ENCODE assay signal across 20 mouse cellular contexts in genomic region chr14:30365866-30366265, GRCm38 (mm10).
DNase-seq lines count a peak whose midpoint lies in the region; ATAC-seq and TF ChIP-seq lines count a peak whose summit lies in the region.
"Had no signal": no experiment of that assay in that cellular context is flagged by ENCODE, and none has a peak within 500 bp of the region (broad histone marks: within the 10 kb centered on the region; RNA-seq: fewer than 3 reads in every experiment).

No protein-coding gene starts in this region.

- no peaks in the 10 kb centered on the region for H3K27me3 ChIP-seq in forebrain, embryonic 14.5 days (replicated peaks; ENCODE audit: control insufficient read depth, insufficient read depth, low read length)
- no peaks in the 10 kb centered on the region for H3K27me3 ChIP-seq in forebrain, embryonic 15.5 days
- H3K27me3 ChIP-seq in thymus, adult 2 months (ENCODE audit: control insufficient read depth, insufficient read depth, low read length), result no peaks in the 10 kb centered on the region
- H3K27me3 ChIP-seq in hindbrain, embryonic 16.5 days (replicated peaks; ENCODE audit: control insufficient read depth, insufficient read depth, low read length), result no peaks in the 10 kb centered on the region
- H3K27me3 ChIP-seq: forebrain, embryonic 13.5 days; midbrain, embryonic 15.5 days; neural tube, embryonic 12.5 days had no signal

- no peaks in the 10 kb centered on the region for H3K4me1 ChIP-seq in forebrain, embryonic 14.5 days (ENCODE audit: control insufficient read depth, insufficient read depth, low read length)
- H3K4me1 ChIP-seq in forebrain, embryonic 15.5 days, result no peaks in the 10 kb centered on the region
- H3K4me1 ChIP-seq in thymus, adult 2 months (replicated peaks; ENCODE audit: control insufficient read depth, insufficient read depth, low read length), result peaks cover 4% of the 10 kb centered on the region; the same call in 1 of the 2 replicates
- H3K4me1 ChIP-seq in hindbrain, embryonic 16.5 days (ENCODE audit: control insufficient read depth, insufficient read depth, low read depth, low read length), result no peaks in the 10 kb centered on the region
- H3K4me1 ChIP-seq: forebrain, embryonic 13.5 days; midbrain, embryonic 15.5 days; neural tube, embryonic 12.5 days had no signal

- no peak overlapping the region for H3K9ac ChIP-seq in forebrain, embryonic 14.5 days (ENCODE audit: low read length)
- H3K9ac ChIP-seq in forebrain, embryonic 15.5 days (replicated peaks), result no peak overlapping the region
- no peak overlapping the region for H3K9ac ChIP-seq in hindbrain, embryonic 16.5 days (ENCODE audit: low read depth, low read length)
- H3K9ac ChIP-seq: forebrain, embryonic 13.5 days; hindbrain, embryonic 14.5 days; midbrain, embryonic 15.5 days; neural tube, embryonic 12.5 days had no signal

- no peaks in the 10 kb centered on the region for H3K9me3 ChIP-seq in forebrain, embryonic 14.5 days (replicated peaks; ENCODE audit: control insufficient read depth, low read length)
- no peaks in the 10 kb centered on the region for H3K9me3 ChIP-seq in forebrain, embryonic 15.5 days
- H3K9me3 ChIP-seq in hindbrain, embryonic 16.5 days (ENCODE audit: control insufficient read depth, low read length), result no peaks in the 10 kb centered on the region
- H3K9me3 ChIP-seq: forebrain, embryonic 13.5 days; G1E; heart, embryonic 10.5 days; midbrain, embryonic 15.5 days; neural tube, embryonic 12.5 days had no signal

- TF ChIP-seq CTCF in thymus, adult 2 months (IDR thresholded peaks at IDR 0.05; ENCODE audit: borderline replicate concordance, control insufficient read depth, extremely low read depth, insufficient read depth, low read length, poor library complexity), result no peak

- no peak overlapping the region for H3K4me3 ChIP-seq in forebrain, embryonic 14.5 days (ENCODE audit: low read depth, low read length)
- no peak overlapping the region for H3K4me3 ChIP-seq in forebrain, embryonic 15.5 days
- H3K4me3 ChIP-seq in thymus, adult 2 months (ENCODE audit: control insufficient read depth, insufficient read depth, low read length), result no peak overlapping the region
- no peak overlapping the region for H3K4me3 ChIP-seq in hindbrain, embryonic 16.5 days (ENCODE audit: low read length)
- H3K4me3 ChIP-seq: forebrain, embryonic 13.5 days; heart, embryonic 10.5 days; midbrain, embryonic 15.5 days; neural tube, embryonic 12.5 days had no signal

- peak; percentile 24 for DNase-seq in forebrain, embryonic 14.5 days (ENCODE audit: low spot score)
- peak; percentile 1 for DNase-seq in thymus, postnatal 4 days
- DNase-seq in thymus, adult 2 months, result no peak
- DNase-seq in layer of hippocampus, adult 8-10 months (ENCODE audit: low spot score in 2 of 2), result peak; percentile 53 to 74
- DNase-seq in ovary, postnatal 10 days (ENCODE audit: low spot score), result no peak
- no peak for DNase-seq in neural tube, embryonic 10.5 days (ENCODE audit: extremely low spot score, low spot score)
- DNase-seq: gastrocnemius, postnatal 25 days; heart, postnatal 14 days; kidney, adult 18-20 months; kidney, postnatal 14 days; lung, adult 2 months; retina, postnatal 1 day had no signal

- H3K4me2 ChIP-seq in forebrain, embryonic 14.5 days (ENCODE audit: low read length), result no peak overlapping the region
- H3K4me2 ChIP-seq in forebrain, embryonic 15.5 days (replicated peaks), result no peak overlapping the region
- no peak overlapping the region for H3K4me2 ChIP-seq in hindbrain, embryonic 16.5 days (ENCODE audit: low read length)
- H3K4me2 ChIP-seq: forebrain, embryonic 13.5 days; hindbrain, embryonic 14.5 days; midbrain, embryonic 15.5 days; neural tube, embryonic 12.5 days had no signal

- H3K36me3 ChIP-seq in forebrain, embryonic 14.5 days (ENCODE audit: control insufficient read depth, insufficient read depth, low read length), result no peaks in the 10 kb centered on the region
- no peaks in the 10 kb centered on the region for H3K36me3 ChIP-seq in forebrain, embryonic 15.5 days
- no peaks in the 10 kb centered on the region for H3K36me3 ChIP-seq in thymus, adult 2 months (ENCODE audit: control insufficient read depth, insufficient read depth, low read length)
- no peaks in the 10 kb centered on the region for H3K36me3 ChIP-seq in hindbrain, embryonic 16.5 days (ENCODE audit: control insufficient read depth, insufficient read depth, low read length)
- H3K36me3 ChIP-seq: G1E; heart, embryonic 10.5 days; midbrain, embryonic 15.5 days; neural tube, embryonic 12.5 days had no signal

- 53% methylated on average over 5 of the region's 5 CpGs for WGBS in forebrain, embryonic 14.5 days
- WGBS in forebrain, embryonic 15.5 days, result 56% methylated on average over 5 of the region's 5 CpGs
- 85% methylated on average over 5 of the region's 5 CpGs for WGBS in thymus, adult 2 months
- 54% methylated on average over 5 of the region's 5 CpGs for WGBS in hindbrain, embryonic 16.5 days

- H3K27ac ChIP-seq in forebrain, embryonic 14.5 days (ENCODE audit: low read depth, low read length), result no peak overlapping the region
- H3K27ac ChIP-seq in forebrain, embryonic 15.5 days (replicated peaks), result no peak overlapping the region
- H3K27ac ChIP-seq in thymus, adult 2 months (ENCODE audit: control insufficient read depth, insufficient read depth, low read length), result no peak overlapping the region
- no peak overlapping the region for H3K27ac ChIP-seq in hindbrain, embryonic 16.5 days (ENCODE audit: low read depth, low read length)
- H3K27ac ChIP-seq: forebrain, embryonic 13.5 days; heart, embryonic 10.5 days; hindbrain, embryonic 14.5 days; midbrain, embryonic 15.5 days; neural tube, embryonic 12.5 days had no signal

- ATAC-seq in forebrain, embryonic 14.5 days, result no peak
- ATAC-seq in forebrain, embryonic 15.5 days (replicated peaks), result no peak
- no peak for ATAC-seq in hindbrain, embryonic 16.5 days
- ATAC-seq: forebrain, embryonic 13.5 days; midbrain, embryonic 15.5 days had no signal

- no peak for TF ChIP-seq POLR2A in thymus, adult 2 months (IDR thresholded peaks at IDR 0.05; ENCODE audit: control insufficient read depth, extremely low read depth, insufficient read depth, low read length, poor library complexity)

Comparison
In these comparisons a context has a peak if more than half of its experiments do, and no peak if none do; other contexts are left out.
1. DNase-seq: peak in forebrain, embryonic 14.5 days (single experiment), thymus, postnatal 4 days (single experiment) and layer of hippocampus, adult 8-10 months (2 of 2); none in thymus, adult 2 months (single experiment), ovary, postnatal 10 days (single experiment) and neural tube, embryonic 10.5 days (single experiment).